Mouse (Mus musculus): ENCODE measurements around the gene Zyg11a. TPM values are rescaled to one million over a fixed set of nuclear protein-coding genes. Genes with fewer than 3 reads are reported as not detected.

The Zyg11a gene
- polyA plus RNA-seq (2012; rRNA removed): 0.11 and 0.14 TPM in 2 replicates

GRCm38 (mm10) chr4:108217332-108218179, at the start of gene Zyg11a:
TSS of gene Zyg11a (minus strand) at chr4:108218048.

GRCm38 (mm10) chr4:108165152-108165895, 52.5 kb downstream of the Zyg11a start, which contains the start of gene Echdc2:
TSS of gene Echdc2 (plus strand) at chr4:108165437.

GRCm38 (mm10) chr4:108144880-108145279, 73.0 kb downstream of the Zyg11a start, which contains the start of gene Scp2:
TSS of gene Scp2 (minus strand) at chr4:108144998.

Other genes with a start within 250 kb of the Zyg11a start
- gene Slc1a7, start 249.7 kb downstream of the Zyg11a start, polyA plus RNA-seq (2012; rRNA removed): 0.05 and 0.08 TPM in 2 replicates
- gene Podn, start 121.6 kb downstream of the Zyg11a start, polyA plus RNA-seq (2012; rRNA removed): 3.1 and 8.2 TPM in 2 replicates
- gene Scp2, start 73.0 kb downstream of the Zyg11a start, polyA plus RNA-seq (2012; rRNA removed): 138 and 149 TPM in 2 replicates
- 27.1 and 35.4 TPM in 2 replicates for gene Echdc2, start 52.6 kb downstream of the Zyg11a start, polyA plus RNA-seq (2012; rRNA removed)
- 35.3 and 39.0 TPM in 2 replicates for gene Zyg11b, start 83.0 kb upstream of the Zyg11a start, polyA plus RNA-seq (2012; rRNA removed)
- gene Coa7, start 110.1 kb upstream of the Zyg11a start, polyA plus RNA-seq (2012; rRNA removed): 17.9 and 24.4 TPM in 2 replicates
- 4.2 and 5.1 TPM in 2 replicates for gene Shisal2a, start 165.3 kb upstream of the Zyg11a start, polyA plus RNA-seq (2012; rRNA removed)
- 24.2 and 38.1 TPM in 2 replicates for gene Gpx7, start 188.9 kb upstream of the Zyg11a start, polyA plus RNA-seq (2012; rRNA removed)
- gene Tut4, start 241.4 kb upstream of the Zyg11a start, polyA plus RNA-seq (2012; rRNA removed): 143 and 154 TPM in 2 replicates